Mouse (Mus musculus) layer of hippocampus, postnatal 10 days (tissue): Measurements from ENCODE around the gene Itgb8. TPM values are rescaled to one million over a fixed set of nuclear protein-coding genes. Genes with fewer than 3 reads are reported as not detected.

ENCODE experiments used
- DNase-seq, 2 experiments: peaks; one replicate each; pipeline ENCODE4 v3.0.0; 2021; ENCODE audit warnings: low spot score in 2 of 2
- total RNA-seq, 2 experiments: library from RNA; stranded (reverse); gene quantifications; 2 replicates each; pipeline ENCODE4 v1.2.3; 2021

Itgb8 gene
- total RNA-seq, 2 experiments from 2014 or later: 31.2 TPM

- no peak for DNase-seq
These were observed 29.1 kb downstream of the Itgb8 start for GRCm38 (mm10) chr12:119209384-119210072.

GRCm38 (mm10) chr12:119207464-119207801 lies 31.2 kb downstream of the Itgb8 start:
- no peak for DNase-seq

DNA sequence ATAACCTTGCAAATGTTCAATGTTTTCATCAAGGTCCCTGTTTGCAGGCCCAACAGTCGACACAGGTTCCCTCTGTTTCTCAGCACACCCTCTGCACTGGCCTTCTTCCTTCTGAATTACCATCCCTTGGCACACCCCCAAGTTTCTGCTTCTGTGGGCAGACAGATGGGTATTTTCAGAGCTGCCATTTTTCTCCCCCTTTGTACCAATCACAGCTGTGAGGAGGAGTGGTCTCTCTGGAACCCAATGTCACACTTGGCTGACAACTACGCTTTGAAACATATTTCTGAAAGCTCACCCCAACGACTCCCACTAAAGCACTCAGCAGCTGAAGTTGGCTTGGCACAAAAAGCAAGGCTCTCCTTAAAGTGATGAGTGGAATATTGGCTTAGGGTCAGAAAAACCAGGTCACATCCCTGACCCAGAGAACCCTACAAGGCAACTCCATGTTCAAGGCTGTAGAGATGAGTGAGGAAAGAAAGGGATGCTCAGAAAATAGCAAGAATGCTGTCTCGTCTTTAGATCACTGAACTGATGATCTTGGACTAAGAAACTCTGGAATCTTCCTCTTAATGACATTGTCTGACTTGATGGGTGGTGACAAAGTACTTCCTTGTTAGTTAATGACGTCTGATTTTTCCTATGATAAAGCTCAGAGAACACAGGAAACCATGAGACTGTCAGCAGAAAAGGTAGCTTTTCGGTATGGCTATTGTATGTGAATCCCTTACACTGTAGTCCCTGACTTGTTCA lies 31.7 kb downstream of the Itgb8 start:
- peak; percentile 53 to 66 for DNase-seq

DNA sequence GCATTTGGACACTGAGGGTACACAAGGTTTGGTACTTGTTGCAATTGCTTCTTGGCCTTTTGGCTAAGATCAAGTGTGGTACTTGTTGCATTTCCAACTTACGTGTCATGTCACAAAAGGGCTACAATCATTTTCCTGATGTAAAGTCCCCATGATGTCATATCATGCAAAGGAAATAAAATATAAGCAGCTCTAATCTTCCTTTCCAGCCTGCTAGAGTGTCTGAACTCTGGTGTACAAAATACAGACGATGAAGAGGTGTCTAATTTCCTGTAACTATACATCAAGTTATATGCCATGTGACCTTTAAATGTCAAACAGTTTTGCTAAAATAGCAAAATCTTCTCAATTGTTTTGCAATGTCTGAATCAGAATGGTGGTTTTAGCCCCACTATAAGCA lies 34.2 kb downstream of the Itgb8 start:
- DNase-seq: no peak

DNA sequence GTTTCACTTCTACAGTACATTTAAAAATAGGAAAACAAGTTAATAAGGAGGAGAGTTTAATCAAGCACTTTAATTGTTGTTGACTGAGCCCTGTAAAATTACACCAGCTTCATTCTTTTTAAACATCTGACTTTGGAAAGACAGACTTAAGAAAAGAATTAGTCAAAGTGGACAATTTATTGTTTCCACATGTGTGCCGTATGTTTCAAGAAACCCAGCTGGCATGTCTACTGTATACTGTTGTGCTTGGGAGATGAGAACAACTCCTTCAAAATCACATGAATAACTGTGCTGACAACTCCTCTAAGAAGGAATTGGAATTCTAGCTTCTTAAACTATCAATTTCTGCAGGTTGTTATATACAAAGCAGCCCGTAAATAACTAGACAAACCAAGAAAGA lies 35.8 kb downstream of the Itgb8 start:
- no peak for DNase-seq

GRCm38 (mm10) chr12:119195145-119195544 lies 43.5 kb downstream of the Itgb8 start:
- no peak for DNase-seq

GRCm38 (mm10) chr12:119189814-119190213 lies 48.8 kb downstream of the Itgb8 start:
- no peak for DNase-seq

GRCm38 (mm10) chr12:119185441-119185840 lies 53.2 kb downstream of the Itgb8 start:
- no peak for DNase-seq

DNA sequence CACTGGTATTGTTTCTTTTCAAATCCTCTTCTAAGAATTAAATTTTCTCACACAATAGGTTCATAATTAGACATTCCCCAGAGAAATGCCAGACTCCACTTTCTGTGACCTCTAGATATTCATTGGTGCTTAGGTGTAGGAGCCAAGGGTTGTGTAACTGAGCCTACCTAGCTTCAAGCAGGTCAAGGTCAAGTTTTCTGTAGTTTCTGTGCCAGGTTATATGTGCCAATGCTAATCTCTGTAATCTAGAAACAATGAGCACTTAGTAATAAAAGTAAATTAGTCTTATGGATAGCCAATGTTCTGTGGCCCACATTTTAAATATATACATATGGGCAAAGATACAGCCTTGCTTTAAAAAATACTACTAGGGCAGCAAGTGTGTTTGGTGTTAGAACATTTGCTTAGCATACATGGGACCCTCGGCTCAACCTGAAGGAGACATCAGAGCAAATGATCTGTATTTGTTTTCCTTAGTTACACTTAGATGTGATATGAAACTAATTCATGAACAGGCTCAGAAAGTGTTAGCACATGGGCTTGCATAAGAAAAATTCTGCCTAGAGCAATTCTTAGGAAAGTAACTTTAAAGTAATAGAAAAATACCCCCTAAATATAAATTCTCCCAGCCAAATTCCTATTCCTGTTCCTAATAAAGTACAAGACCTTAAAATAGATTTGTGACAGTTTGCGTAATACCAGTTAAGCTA lies 56.2 kb downstream of the Itgb8 start:
- no peak for DNase-seq

DNA sequence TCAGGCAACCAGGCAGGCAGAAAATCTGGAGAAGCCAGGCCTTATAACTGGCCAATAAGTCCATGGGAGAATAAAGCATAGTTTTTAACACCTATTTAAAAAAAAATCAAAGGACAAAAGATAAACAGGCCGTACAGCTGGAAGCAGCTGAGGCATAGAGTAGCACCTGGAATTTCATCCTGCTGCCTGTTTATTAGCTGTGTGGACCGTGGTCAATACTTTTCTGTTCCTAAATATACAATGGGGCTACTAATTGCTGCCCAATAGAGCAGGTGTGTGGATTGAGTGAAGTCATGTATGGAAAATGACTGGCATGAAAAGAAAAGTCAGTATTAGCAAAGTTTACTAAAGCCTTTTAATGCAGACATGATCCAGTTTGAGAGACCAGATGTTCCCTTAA lies 62.6 kb downstream of the Itgb8 start:
- DNase-seq: no peak

GRCm38 (mm10) chr12:119169828-119170539 lies 68.6 kb downstream of the Itgb8 start:
- DNase-seq: no peak

- no peak for DNase-seq
These were observed 69.5 kb downstream of the Itgb8 start for GRCm38 (mm10) chr12:119169143-119169542.

- DNase-seq: no peak
These were observed 73.5 kb downstream of the Itgb8 start for GRCm38 (mm10) chr12:119165115-119165514.

DNA sequence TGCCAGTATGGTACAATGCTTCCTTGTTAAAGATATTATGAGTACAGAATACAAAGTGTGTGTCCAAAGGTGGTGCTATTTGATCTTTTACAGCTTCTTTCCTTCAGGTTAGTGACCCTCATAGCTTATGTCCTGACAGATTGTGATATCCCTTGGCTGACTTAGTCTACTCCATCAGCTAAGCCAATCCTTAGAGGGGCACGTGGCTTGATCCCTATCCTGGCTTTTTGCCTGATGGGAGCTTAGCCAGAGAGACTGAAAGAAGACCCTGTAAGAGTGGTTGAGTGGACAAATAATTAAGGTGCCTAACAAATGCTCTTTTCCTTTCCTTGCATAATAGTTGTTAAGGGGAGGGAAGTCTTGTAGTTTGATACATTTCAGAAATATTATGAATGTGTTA lies 73.9 kb downstream of the Itgb8 start:
- peak; percentile 30 to 42 for DNase-seq

- DNase-seq: peak; percentile 14 to 24
These were observed 74.4 kb downstream of the Itgb8 start for GRCm38 (mm10) chr12:119164176-119164575.

GRCm38 (mm10) chr12:119160786-119161185 lies 77.8 kb downstream of the Itgb8 start:
- no peak for DNase-seq

DNA sequence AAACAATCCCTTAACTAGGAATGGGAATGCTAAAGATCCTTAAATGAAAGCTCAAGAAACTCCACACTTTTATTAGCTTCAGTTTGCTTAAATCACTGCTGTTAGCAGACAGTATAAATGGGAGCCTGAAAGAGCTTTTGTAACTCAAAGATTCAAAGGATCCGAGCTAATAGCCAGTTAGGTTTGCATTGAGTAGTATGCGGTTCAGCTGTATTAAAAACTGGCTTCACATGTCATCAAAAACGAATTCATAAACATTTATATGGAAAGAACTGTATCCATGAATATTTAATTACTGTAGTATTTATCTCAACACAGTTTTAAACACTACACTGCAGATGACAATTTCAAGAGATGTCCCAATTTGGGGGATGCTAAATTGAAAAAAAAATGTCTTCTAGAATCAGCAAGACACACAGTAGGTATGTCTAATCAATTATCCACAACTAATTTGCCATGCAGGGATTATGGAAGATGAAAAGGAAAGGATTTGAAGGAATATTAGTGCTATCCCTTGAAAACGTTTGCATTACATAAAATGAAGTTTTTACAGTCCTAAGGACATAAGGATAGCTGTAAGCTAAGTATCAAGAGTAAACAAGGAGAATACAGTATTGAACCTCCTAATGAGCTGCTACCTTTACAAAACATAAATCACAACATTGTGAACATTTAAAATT lies 79.2 kb downstream of the Itgb8 start:
- no peak for DNase-seq

DNA sequence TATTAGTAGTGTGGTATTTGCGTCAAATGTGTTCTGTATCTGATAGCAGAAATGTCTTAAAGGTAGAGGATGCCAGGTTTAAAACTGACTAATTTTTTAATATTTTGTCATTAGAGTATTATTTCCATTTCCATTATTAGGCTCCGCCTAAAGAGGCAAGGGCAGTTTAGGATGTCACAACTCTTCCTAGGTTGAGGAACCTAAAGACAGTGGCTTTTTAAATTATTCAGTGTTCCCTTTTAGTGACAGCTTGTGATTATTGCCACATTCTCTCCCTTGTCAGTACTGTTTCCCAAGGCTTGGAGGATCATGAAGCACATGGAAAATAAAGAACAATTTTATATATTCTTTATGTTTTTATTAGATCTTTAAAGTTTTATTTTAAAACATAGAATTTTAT lies 80.9 kb downstream of the Itgb8 start:
- DNase-seq: no peak

GRCm38 (mm10) chr12:119157068-119157467 lies 81.5 kb downstream of the Itgb8 start:
- DNase-seq: no peak

DNA sequence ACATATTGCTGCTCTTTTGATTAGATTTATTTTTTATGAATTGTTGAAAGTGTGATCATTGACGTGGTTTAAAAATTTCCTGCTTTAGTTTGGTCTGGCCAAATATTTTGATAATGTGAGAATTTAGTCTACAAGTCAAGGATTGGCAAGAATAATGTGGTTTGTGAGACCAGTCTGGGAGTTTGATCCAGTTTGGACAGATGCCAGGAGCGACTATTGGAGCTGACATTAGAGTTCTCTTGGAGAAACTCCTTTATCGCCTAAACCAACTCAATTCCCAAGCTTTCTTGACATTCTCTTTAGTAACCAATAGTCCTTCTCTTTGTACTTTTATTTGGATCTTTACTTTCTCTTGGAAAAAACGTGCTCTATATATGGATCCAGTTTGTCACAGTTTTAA lies 83.0 kb downstream of the Itgb8 start:
- DNase-seq: peak in 1 of 2 experiments; percentile 14

- DNase-seq: no peak
These were observed 87.6 kb downstream of the Itgb8 start for GRCm38 (mm10) chr12:119150956-119151355.
